Mouse (Mus musculus): ENCODE data around the gene Zfand3.

Zfand3 gene

GRCm38 (mm10) chr17:30239458-30239857 lies 234.9 kb downstream of the Zfand3 start:
- no peak for DNase-seq

- no peak for DNase-seq
Observed at GRCm38 (mm10) chr17:30240659-30241058, 236.1 kb downstream of the Zfand3 start.

DNA sequence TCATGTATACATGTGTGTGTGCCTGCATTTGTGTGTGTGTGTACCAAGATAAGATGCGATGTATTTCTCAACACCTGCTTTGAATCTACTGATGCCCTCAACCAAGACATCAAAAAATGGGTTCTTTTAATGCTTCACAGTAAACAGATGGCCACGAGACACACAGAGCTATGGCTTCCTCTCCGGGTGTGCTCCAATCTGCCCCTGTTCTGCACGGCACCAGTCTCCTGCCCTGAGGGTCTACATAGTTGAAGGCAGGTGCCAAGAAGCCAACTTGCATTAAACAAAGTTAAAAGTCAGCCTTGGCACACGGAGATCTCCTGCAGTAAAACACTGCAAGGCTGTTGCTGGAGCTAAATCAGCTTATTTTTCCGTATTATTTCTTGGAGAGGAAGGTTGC lies 236.5 kb downstream of the Zfand3 start:
- DNase-seq, result no peak

DNA sequence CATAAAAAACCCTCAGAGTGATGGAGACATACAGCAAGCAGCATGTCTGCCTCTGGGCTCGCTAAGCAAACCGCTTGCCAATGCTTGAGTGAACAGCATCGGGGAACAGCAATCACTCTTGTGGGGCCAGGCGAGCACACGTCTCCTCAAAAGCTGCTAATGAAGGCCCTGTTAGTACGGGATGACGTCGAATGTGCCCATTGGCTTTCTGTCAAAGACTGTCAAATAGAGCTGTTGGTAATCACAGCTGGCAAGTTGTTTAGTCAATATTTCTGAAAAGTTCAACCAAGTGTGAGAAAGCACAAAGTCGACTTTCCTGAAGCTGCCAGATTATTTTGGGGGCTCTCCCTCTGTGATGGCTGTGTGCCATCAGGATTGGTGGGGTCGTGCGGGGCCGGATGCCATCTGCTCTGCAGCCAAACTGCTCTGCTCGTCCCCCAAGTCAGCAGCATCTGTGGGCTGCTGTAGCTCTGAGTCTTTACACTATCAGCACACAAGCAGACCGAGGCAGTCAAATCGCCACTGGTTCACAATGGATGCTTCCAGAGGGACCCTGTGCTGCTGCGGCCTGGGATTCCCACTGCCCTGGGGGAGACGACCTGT lies 237.3 kb downstream of the Zfand3 start:
- DNase-seq, result no peak

GRCm38 (mm10) chr17:30242647-30243046 lies 238.1 kb downstream of the Zfand3 start:
- DNase-seq, result no peak

- no peak for DNase-seq
Observed at GRCm38 (mm10) chr17:30243540-30243939, 239.0 kb downstream of the Zfand3 start.

GRCm38 (mm10) chr17:30244651-30245307 lies 240.2 kb downstream of the Zfand3 start:
- DNase-seq, result no peak

- no peak for DNase-seq
Observed at GRCm38 (mm10) chr17:30245308-30245706, 240.8 kb downstream of the Zfand3 start.

DNA sequence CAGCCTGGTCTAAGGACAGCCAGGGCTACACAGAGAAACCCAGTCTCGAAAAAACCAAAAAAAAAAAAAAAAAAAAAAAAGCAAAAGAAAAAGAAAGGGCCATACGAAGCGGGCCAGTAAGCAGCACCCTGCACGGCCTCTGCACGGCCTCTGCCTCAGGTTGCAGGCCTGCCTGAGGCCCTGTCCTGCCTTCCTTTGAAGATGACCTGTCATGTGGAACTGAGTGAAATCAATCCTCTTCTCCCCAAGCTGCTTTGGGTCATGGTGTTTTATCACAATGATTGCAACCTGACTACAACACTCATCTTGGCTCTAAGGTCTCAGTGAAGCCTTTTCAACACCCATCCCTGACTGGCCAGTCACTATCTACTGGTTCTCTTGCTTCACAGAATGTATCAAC lies 248.5 kb downstream of the Zfand3 start:
- no peak for DNase-seq

DNA sequence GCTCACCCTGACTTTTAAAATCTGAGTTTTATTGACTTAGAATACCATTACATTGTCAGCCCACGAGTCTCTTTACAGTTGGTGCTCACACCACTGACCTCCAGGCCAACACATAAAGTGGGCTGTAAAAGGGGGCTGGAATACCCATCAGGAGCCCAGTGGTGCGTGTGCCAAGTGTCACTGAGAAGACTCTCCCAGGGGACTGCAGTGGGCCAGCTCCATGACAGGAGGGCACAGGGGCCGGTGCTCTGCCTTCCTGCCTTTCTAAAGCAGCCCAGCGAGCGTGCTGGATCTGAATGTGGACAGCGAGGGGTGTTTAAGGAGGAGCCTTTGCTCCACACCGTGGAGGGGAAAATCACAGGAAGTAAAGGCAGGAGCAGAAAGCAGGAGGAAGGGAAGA lies 249.4 kb downstream of the Zfand3 start:
- no peak for DNase-seq

GRCm38 (mm10) chr17:30255928-30256560 lies 251.5 kb downstream of the Zfand3 start:
- DNase-seq, result no peak

- DNase-seq, result no peak
Observed at GRCm38 (mm10) chr17:30258480-30258879, 253.9 kb downstream of the Zfand3 start.

DNA sequence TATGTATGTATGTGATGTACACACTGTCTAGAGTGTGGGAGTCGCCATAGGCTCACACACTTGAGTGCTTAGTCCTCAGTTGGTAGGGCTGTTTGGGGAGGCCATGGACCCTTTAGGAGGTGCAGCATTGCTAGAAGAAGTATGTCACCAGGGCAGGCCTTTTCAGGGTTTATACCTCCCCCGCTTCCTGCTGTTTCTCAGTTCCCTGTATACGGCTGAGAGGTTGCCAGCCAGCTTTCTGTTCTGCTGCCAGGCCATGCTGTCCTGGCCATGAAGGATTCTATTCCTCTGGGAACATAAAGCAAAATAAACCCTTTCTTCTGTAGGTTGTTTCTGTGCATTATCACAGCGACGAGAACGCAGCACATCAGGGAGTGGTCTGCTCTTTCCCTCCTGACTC lies 255.4 kb downstream of the Zfand3 start:
- no peak for DNase-seq
